Mouse (Mus musculus) spleen, adult 2 months (tissue): ENCODE measurements at regions not wholly inside any gene's neighbourhood (a gene's known extent, or its start where the extent isn't known, plus 50 kb on each side); places are given as distances from the start of the nearest gene placed in this dataset.

Experiments
- CTCF ChIP-seq: fragments of 200-500 bp; IDR thresholded peaks from 2 replicates; pipeline ENCODE4 v1.5.1; 2011; ENCODE audit warnings: mild to moderate bottlenecking, inconsistent platforms; ENCODE audit not compliant: insufficient read depth, insufficient read length, insufficient replicate concordance; ENCODE audit errors: extremely low read depth
- POLR2A ChIP-seq: fragments of 200-500 bp; IDR thresholded peaks from 2 replicates; pipeline ENCODE4 v1.6.1; 2011; ENCODE audit warnings: low read depth, low read length, inconsistent platforms

- no peak for TF ChIP-seq POLR2A
- TF ChIP-seq CTCF: no peak
Observed at GRCm38 (mm10) chr1:73566770-73567169, 551.1 kb upstream of the Tnp1 start.
